Mouse (Mus musculus) small intestine, adult 2 months (tissue): Measurements from ENCODE around the gene Saa1. TPM values are rescaled to one million over a fixed set of nuclear protein-coding genes. Genes with fewer than 3 reads are reported as not detected.
"Not testable (repeated sequence)": the region's sequence is repeated elsewhere in the genome, so short reads cannot be mapped to it uniquely, and the experiment has no call there.

Experiments
- H3K27ac ChIP-seq: fragments of 200-500 bp; 2 replicates; pipeline ENCODE4 v1.5.1; 2012; ENCODE audit warnings: low read depth, low read length, control low read depth, inconsistent platforms; ENCODE audit not compliant: insufficient read depth
- H3K27me3 ChIP-seq: fragments of 200-500 bp; 2 replicates; pipeline ENCODE4 v1.6.1; 2012; ENCODE audit warnings: mild to moderate bottlenecking, moderate library complexity, low read length, inconsistent platforms; ENCODE audit not compliant: control insufficient read depth, insufficient read depth
- H3K36me3 ChIP-seq: fragments of 200-500 bp; 2 replicates; pipeline ENCODE4 v1.6.1; 2012; ENCODE audit warnings: mild to moderate bottlenecking, low read length, control low read depth, inconsistent platforms; ENCODE audit not compliant: control insufficient read depth, insufficient read depth
- H3K4me1 ChIP-seq: fragments of 200-500 bp; 2 replicates; pipeline ENCODE4 v1.6.1; 2012; ENCODE audit warnings: low read length, inconsistent platforms, mixed read lengths; ENCODE audit not compliant: control insufficient read depth, insufficient read depth, insufficient read length
- H3K4me3 ChIP-seq: fragments of 200-500 bp; 2 replicates; pipeline ENCODE4 v1.5.1; 2012; ENCODE audit warnings: low read depth, mild to moderate bottlenecking, control low read depth, inconsistent platforms, low read length, moderate library complexity
- CTCF ChIP-seq: fragments of 200-500 bp; IDR thresholded peaks from 2 replicates; pipeline ENCODE4 v1.5.1; 2012; ENCODE audit warnings: low read depth, mild to moderate bottlenecking, control low read depth, inconsistent platforms, low read length, moderate library complexity, mixed read lengths; ENCODE audit not compliant: insufficient replicate concordance, insufficient read length; ENCODE audit errors: extremely low read depth
- POLR2A ChIP-seq: fragments of 200-500 bp; IDR thresholded peaks from 2 replicates; pipeline ENCODE4 v1.6.1; 2012; ENCODE audit warnings: low read depth, mild to moderate bottlenecking, control low read depth, inconsistent platforms, low read length, moderate library complexity
- WGBS: fragments of 180-500 bp; shearing (Covaris S2); methylation state at CpG from one replicate; pipeline ENCODE4 v1.1.7; 2018; 5-methylcytosine and 5-hydroxymethylcytosine counted together
- polyA plus RNA-seq: library from polyadenylated mRNA; depleted of rRNA; stranded (reverse); fragments of >200 nt; gene quantifications from 2 replicates; pipeline ENCODE4 v1.2.3, GENCODE M21; 2012

Gene Saa1
- polyA plus RNA-seq, 1 experiment: not detected

DNA sequence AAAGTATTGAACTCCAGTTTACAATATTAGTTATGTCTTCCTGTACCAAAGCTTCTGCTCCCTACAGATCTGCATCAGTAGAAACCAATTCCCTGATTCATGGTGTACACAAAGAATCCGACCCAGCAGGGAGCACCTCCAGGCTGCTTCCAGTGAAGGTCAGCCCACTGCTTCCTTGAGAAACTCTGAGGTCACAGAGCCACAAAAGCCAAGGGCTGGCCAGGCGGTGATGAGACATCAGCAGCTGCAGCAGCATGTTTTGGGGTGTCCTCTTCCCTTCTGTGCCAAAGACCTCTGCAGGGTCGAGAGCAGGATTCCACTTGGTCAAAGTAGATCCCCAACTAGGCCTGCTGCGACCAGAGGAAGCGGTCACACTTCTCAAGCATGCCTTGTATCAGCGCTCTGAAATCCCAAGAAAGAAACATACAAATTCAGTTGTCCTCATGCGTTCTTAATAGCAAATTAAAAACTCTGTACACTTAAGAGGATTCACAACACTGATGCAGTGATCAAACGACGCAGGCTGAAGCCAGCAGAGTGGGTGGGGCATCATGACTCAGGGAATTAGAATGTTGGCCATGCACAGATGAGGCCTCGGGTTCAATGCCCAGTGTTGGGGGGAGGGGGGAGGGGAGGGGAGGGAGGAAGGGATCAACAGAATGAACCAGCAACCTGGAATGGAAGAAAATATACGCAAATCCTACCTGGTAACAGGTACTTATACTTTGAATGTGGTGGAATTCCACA is 18.4 kb upstream of the Saa1 start:
- 72% methylated on average over 11 of the region's 11 CpGs for WGBS
- Histone ChIP-seq H3K27me3 (no peaks in the 10 kb centered on the region), H3K4me1 (no peaks in the 10 kb centered on the region), H3K4me3 (no peak overlapping the region), H3K27ac (no peak overlapping the region), H3K36me3 (peaks cover 51% of the 10 kb centered on the region)
- TF ChIP-seq CTCF (no peak), POLR2A (no peak)

DNA sequence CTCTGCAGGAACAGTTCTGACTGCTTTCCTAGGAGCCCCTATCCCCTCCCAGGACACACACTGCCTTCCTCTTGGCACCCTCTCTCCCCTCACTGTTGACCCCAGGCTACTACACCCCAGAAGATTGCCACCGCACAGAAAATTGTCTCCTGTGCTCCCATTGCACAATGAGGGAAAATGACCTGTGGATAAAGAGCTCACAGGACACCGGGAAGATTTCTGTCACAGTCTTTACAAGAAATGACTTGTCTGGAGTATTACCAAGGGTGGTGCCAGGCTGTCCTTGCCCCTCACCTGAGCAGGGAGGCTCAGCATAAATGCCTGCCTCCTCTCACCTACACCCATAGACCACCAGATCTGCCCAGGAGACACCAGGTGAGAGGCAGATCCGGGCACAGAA is 8.7 kb upstream of the Saa1 start, which contains the start of gene Saa2:
Gene Saa2 (plus strand): TSS at position 301 of the 400 bp plus-strand sequence.
- no peak within 1 kb of the TSS for H3K4me3 ChIP-seq
- H3K4me1 ChIP-seq: no peaks in the 10 kb centered on the region
- no peaks in the 10 kb centered on the region for H3K36me3 ChIP-seq
- H3K27me3 ChIP-seq: no peaks in the 10 kb centered on the region
- TF ChIP-seq CTCF (no peak), POLR2A (no peak)
- WGBS: 56% methylated on average over 3 of the region's 3 CpGs
- H3K27ac ChIP-seq: no peak within 1 kb of the TSS

GRCm38 (mm10) chr7:46748459-46748858 is 5.7 kb upstream of the Saa1 start:
- no peaks in the 10 kb centered on the region for H3K36me3 ChIP-seq
- H3K4me3 ChIP-seq: no peak overlapping the region
- WGBS: 72% methylated on average over 3 of the region's 3 CpGs
- H3K27me3 ChIP-seq: no peaks in the 10 kb centered on the region
- no peaks in the 10 kb centered on the region for H3K4me1 ChIP-seq
- no peak overlapping the region for H3K27ac ChIP-seq
- TF ChIP-seq POLR2A (no peak), CTCF (no peak)

DNA sequence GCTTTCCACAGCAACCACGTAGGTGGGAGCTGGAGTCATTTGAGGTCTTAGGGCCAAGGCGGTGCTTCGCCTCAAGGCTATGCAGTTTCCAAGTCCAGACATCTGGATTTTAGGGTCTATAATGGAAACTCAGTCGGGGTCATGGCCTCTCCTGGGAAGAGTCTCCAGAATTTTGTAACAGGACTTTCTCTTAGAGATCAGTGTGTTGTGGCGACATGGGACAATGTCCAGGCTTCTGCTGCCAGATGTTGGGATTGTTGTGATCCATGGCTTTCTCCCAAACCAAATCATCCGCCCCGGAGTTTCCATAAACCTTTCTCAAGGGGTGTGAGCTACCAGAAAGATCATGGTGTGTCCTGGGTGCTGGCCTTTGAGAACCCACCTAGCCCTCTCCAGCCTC is 3.6 kb upstream of the Saa1 start:
- no peak overlapping the region for H3K27ac ChIP-seq
- TF ChIP-seq CTCF: no peak
- no peak for TF ChIP-seq POLR2A
- H3K36me3 ChIP-seq: no peaks in the 10 kb centered on the region
- WGBS: 79% methylated on average over 7 of the region's 7 CpGs
- no peaks in the 10 kb centered on the region for H3K4me1 ChIP-seq
- H3K27me3 ChIP-seq: no peaks in the 10 kb centered on the region
- no peak overlapping the region for H3K4me3 ChIP-seq

- TF ChIP-seq POLR2A (no peak), CTCF (no peak)
- no peaks in the 10 kb centered on the region for H3K36me3 ChIP-seq
- H3K27me3 ChIP-seq: no peaks in the 10 kb centered on the region
- H3K4me3 ChIP-seq: no peak overlapping the region
- no peaks in the 10 kb centered on the region for H3K4me1 ChIP-seq
- WGBS: 73% methylated on average over 3 of the region's 3 CpGs
- no peak overlapping the region for H3K27ac ChIP-seq
These were observed 3.0 kb upstream of the Saa1 start for GRCm38 (mm10) chr7:46745816-46746215.

DNA sequence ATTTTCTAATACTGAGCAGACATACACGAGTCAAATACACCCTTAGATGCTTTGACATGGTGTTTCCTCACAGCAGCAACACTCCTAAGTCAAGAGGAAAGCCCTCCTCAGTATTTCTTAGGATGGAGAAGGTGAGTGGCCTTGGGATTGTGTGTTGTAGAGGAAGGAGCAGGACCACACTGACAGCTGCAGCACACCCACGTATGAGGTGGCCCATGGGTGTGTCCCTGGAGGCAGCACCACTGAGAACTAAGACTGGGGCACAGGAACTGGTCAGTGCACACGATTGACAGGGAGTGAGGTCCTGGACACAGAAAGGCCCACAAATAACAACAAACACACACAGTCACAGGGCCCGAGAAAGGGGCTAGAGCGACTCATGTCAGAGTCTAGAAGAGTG is 2.7 kb downstream of the Saa1 start:
- WGBS: 64% methylated on average over 5 of the region's 5 CpGs
- H3K27me3 ChIP-seq, H3K36me3 ChIP-seq, H3K27ac ChIP-seq, H3K4me3 ChIP-seq: not testable (repeated sequence)
- peaks cover 19% of the 10 kb centered on the region; the same call in 1 of the 2 replicates for H3K4me1 ChIP-seq

DNA sequence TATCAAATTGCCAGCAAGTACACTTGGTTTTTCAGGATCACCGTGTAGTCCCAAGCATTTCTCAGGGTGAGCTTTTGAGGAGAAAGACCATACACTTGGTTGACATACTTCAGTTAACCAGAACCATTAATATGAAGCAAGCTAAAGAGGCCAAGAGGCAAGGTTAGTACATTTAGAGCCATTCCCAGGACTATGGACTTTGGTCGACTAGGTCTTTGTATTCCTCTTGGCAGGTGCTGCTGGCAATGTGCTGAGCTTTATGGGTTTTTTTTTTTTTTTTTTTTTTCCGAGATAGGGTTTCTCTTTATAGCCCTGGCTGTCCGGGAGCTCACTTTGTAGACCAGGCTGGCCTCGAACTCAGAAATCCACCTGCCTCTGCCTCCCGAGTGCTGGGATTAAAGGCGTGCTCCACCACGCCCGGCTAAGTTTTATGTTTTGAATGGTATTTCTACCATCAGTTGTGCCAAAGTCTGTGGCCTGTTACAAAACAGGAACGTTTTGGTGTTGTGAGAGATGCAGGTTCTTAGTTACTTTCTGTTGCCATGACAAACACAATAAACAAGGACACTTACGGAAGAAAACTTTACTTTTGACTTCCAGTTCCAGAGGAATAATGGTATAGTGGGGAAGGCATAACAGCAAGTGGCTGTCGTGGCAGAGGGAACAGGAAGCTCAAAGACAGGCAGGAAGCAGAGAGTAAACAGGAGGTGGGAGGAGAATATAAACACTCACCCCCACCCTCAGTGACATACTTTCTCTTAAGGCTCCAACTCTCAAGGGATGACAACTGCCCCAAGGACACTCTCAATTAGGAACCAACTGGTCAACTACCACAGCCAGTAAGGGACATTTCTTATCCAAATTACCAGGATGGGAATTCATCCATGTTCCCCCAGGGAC is 4.0 kb downstream of the Saa1 start:
- Histone ChIP-seq H3K27me3 (no peaks in the 10 kb centered on the region), H3K36me3 (no peaks in the 10 kb centered on the region), H3K4me3 (no peak overlapping the region), H3K27ac (peak overlapping the region; percentile 69), H3K4me1 (peaks cover 25% of the 10 kb centered on the region; the same call in 1 of the 2 replicates)
- TF ChIP-seq POLR2A (no peak), CTCF (no peak)
- 28% methylated on average over 12 of the region's 12 CpGs for WGBS
